Mouse (Mus musculus): ENCODE data around the gene Exosc7. TPM values are rescaled to one million over a fixed set of nuclear protein-coding genes. Genes with fewer than 3 reads are reported as not detected.

Exosc7 gene
- polyA plus RNA-seq, 1 experiment from 2014 or later: 106 TPM

GRCm38 (mm10) chr9:123148430-123148829, 35.4 kb downstream of the Exosc7 start:
- H3K4me2 ChIP-seq (ENCODE audit: low read depth, low read length): no peak overlapping the region
- DNase-seq (ENCODE audit: low spot score) (no peak), ATAC-seq (replicated peaks; ENCODE audit: insufficient number of reproducible peaks, low FRiP score, low TSS enrichment, low read depth) (no peak)
- no peak overlapping the region for H3K4me3 ChIP-seq (ENCODE audit: low read depth, low read length)
- H3K27me3 ChIP-seq (ENCODE audit: control insufficient read depth, insufficient read depth, low read length): no peaks in the 10 kb centered on the region
- no peak overlapping the region for H3K27ac ChIP-seq (replicated peaks; ENCODE audit: low read depth, low read length)
- H3K36me3 ChIP-seq (replicated peaks; ENCODE audit: control insufficient read depth, insufficient read depth, low read depth, low read length): no peaks in the 10 kb centered on the region
- no peak overlapping the region for H3K9ac ChIP-seq (replicated peaks; ENCODE audit: low read length)
- no peaks in the 10 kb centered on the region for H3K4me1 ChIP-seq (ENCODE audit: control insufficient read depth, insufficient read depth, low read length)
- H3K9me3 ChIP-seq (replicated peaks; ENCODE audit: control insufficient read depth, low read length): no peaks in the 10 kb centered on the region
- WGBS: 91% methylated on average over 5 of the region's 5 CpGs

GRCm38 (mm10) chr9:123150241-123151020, 37.4 kb downstream of the Exosc7 start, which contains the start of gene Clec3b:
Gene Clec3b, plus strand, starts transcription at chr9:123150946.
- H3K4me3 ChIP-seq (ENCODE audit: low read depth, low read length): no peak within 1 kb of the TSS
- no peaks in the 10 kb centered on the region for H3K9me3 ChIP-seq (replicated peaks; ENCODE audit: control insufficient read depth, low read length)
- no peak within 1 kb of the TSS for H3K27ac ChIP-seq (replicated peaks; ENCODE audit: low read depth, low read length)
- 88% methylated on average over 5 of the region's 5 CpGs for WGBS
- DNase-seq (ENCODE audit: low spot score) (no peak), ATAC-seq (replicated peaks; ENCODE audit: insufficient number of reproducible peaks, low FRiP score, low TSS enrichment, low read depth) (no peak)
- H3K4me2 ChIP-seq (ENCODE audit: low read depth, low read length): no peak within 1 kb of the TSS
- no peak within 1 kb of the TSS for H3K9ac ChIP-seq (replicated peaks; ENCODE audit: low read length)
- H3K4me1 ChIP-seq (ENCODE audit: control insufficient read depth, insufficient read depth, low read length): no peaks in the 10 kb centered on the region
- no peaks in the 10 kb centered on the region for H3K27me3 ChIP-seq (ENCODE audit: control insufficient read depth, insufficient read depth, low read length)
- H3K36me3 ChIP-seq (replicated peaks; ENCODE audit: control insufficient read depth, insufficient read depth, low read depth, low read length): no peaks in the 10 kb centered on the region

- H3K27me3 ChIP-seq (ENCODE audit: control insufficient read depth, insufficient read depth, low read length): no peaks in the 10 kb centered on the region
- H3K4me1 ChIP-seq (ENCODE audit: control insufficient read depth, insufficient read depth, low read length): no peaks in the 10 kb centered on the region
- WGBS: 58% methylated on average over 1 of the region's 1 CpGs
- H3K36me3 ChIP-seq (replicated peaks; ENCODE audit: control insufficient read depth, insufficient read depth, low read depth, low read length): no peaks in the 10 kb centered on the region
- no peaks in the 10 kb centered on the region for H3K9me3 ChIP-seq (replicated peaks; ENCODE audit: control insufficient read depth, low read length)
- ATAC-seq (replicated peaks; ENCODE audit: insufficient number of reproducible peaks, low FRiP score, low TSS enrichment, low read depth): no peak
- no peak overlapping the region for H3K27ac ChIP-seq (replicated peaks; ENCODE audit: low read depth, low read length)
- H3K4me2 ChIP-seq (ENCODE audit: low read depth, low read length): no peak overlapping the region
- H3K4me3 ChIP-seq (ENCODE audit: low read depth, low read length): no peak overlapping the region
- H3K9ac ChIP-seq (replicated peaks; ENCODE audit: low read length): no peak overlapping the region
- DNase-seq (ENCODE audit: low spot score): no peak
These were observed 38.5 kb downstream of the Exosc7 start for GRCm38 (mm10) chr9:123151561-123151960.

- no peak overlapping the region for H3K4me3 ChIP-seq (ENCODE audit: low read depth, low read length)
- H3K27me3 ChIP-seq (ENCODE audit: control insufficient read depth, insufficient read depth, low read length): no peaks in the 10 kb centered on the region
- no peaks in the 10 kb centered on the region for H3K4me1 ChIP-seq (ENCODE audit: control insufficient read depth, insufficient read depth, low read length)
- no peaks in the 10 kb centered on the region for H3K9me3 ChIP-seq (replicated peaks; ENCODE audit: control insufficient read depth, low read length)
- WGBS: 82% methylated on average over 3 of the region's 3 CpGs
- H3K4me2 ChIP-seq (ENCODE audit: low read depth, low read length): no peak overlapping the region
- DNase-seq (ENCODE audit: low spot score) (no peak), ATAC-seq (replicated peaks; ENCODE audit: insufficient number of reproducible peaks, low FRiP score, low TSS enrichment, low read depth) (no peak)
- H3K27ac ChIP-seq (replicated peaks; ENCODE audit: low read depth, low read length): no peak overlapping the region
- no peak overlapping the region for H3K9ac ChIP-seq (replicated peaks; ENCODE audit: low read length)
- H3K36me3 ChIP-seq (replicated peaks; ENCODE audit: control insufficient read depth, insufficient read depth, low read depth, low read length): no peaks in the 10 kb centered on the region
These were observed 39.0 kb downstream of the Exosc7 start for GRCm38 (mm10) chr9:123152026-123152425.

GRCm38 (mm10) chr9:123153121-123153520, 40.1 kb downstream of the Exosc7 start:
- whole genome bisulfite sequencing: 92% methylated on average over 2 of the region's 2 CpGs
- Histone ChIP-seq H3K4me3 (ENCODE audit: low read depth, low read length) (no peak overlapping the region), H3K36me3 (replicated peaks; ENCODE audit: control insufficient read depth, insufficient read depth, low read depth, low read length) (no peaks in the 10 kb centered on the region), H3K4me1 (ENCODE audit: control insufficient read depth, insufficient read depth, low read length) (no peaks in the 10 kb centered on the region), H3K4me2 (ENCODE audit: low read depth, low read length) (no peak overlapping the region), H3K9ac (replicated peaks; ENCODE audit: low read length) (no peak overlapping the region), H3K27me3 (ENCODE audit: control insufficient read depth, insufficient read depth, low read length) (no peaks in the 10 kb centered on the region), H3K9me3 (replicated peaks; ENCODE audit: control insufficient read depth, low read length) (no peaks in the 10 kb centered on the region), H3K27ac (replicated peaks; ENCODE audit: low read depth, low read length) (no peak overlapping the region)
- DNase-seq (ENCODE audit: low spot score) (no peak), ATAC-seq (replicated peaks; ENCODE audit: insufficient number of reproducible peaks, low FRiP score, low TSS enrichment, low read depth) (no peak)

GRCm38 (mm10) chr9:123156910-123157361, 43.9 kb downstream of the Exosc7 start:
- ATAC-seq (replicated peaks; ENCODE audit: insufficient number of reproducible peaks, low FRiP score, low TSS enrichment, low read depth) (0 out of 2 replicates have a peak, but pooled peaks have one; percentile 56), DNase-seq (ENCODE audit: low spot score) (peak; percentile 35)
- peak overlapping the region; percentile 32 for H3K4me2 ChIP-seq (ENCODE audit: low read depth, low read length)
- H3K4me3 ChIP-seq (ENCODE audit: low read depth, low read length): peak overlapping the region; percentile 12; the same call in 1 of the 2 replicates
- 32% methylated on average over 30 of the region's 30 CpGs for WGBS
- no peaks in the 10 kb centered on the region for H3K4me1 ChIP-seq (ENCODE audit: control insufficient read depth, insufficient read depth, low read length)
- H3K27me3 ChIP-seq (ENCODE audit: control insufficient read depth, insufficient read depth, low read length): no peaks in the 10 kb centered on the region
- H3K9ac ChIP-seq (replicated peaks; ENCODE audit: low read length): peak overlapping the region; percentile 44; the same call in 1 of the 2 replicates
- no peaks in the 10 kb centered on the region for H3K36me3 ChIP-seq (replicated peaks; ENCODE audit: control insufficient read depth, insufficient read depth, low read depth, low read length)
- H3K9me3 ChIP-seq (replicated peaks; ENCODE audit: control insufficient read depth, low read length): no peaks in the 10 kb centered on the region
- no peak overlapping the region for H3K27ac ChIP-seq (replicated peaks; ENCODE audit: low read depth, low read length)

GRCm38 (mm10) chr9:123157699-123158098, 44.7 kb downstream of the Exosc7 start:
- H3K4me1 ChIP-seq (ENCODE audit: control insufficient read depth, insufficient read depth, low read length): no peaks in the 10 kb centered on the region
- H3K4me2 ChIP-seq (ENCODE audit: low read depth, low read length): no peak overlapping the region
- no peak overlapping the region for H3K9ac ChIP-seq (replicated peaks; ENCODE audit: low read length)
- DNase-seq (ENCODE audit: low spot score) (no peak), ATAC-seq (replicated peaks; ENCODE audit: insufficient number of reproducible peaks, low FRiP score, low TSS enrichment, low read depth) (no peak)
- no peaks in the 10 kb centered on the region for H3K9me3 ChIP-seq (replicated peaks; ENCODE audit: control insufficient read depth, low read length)
- H3K36me3 ChIP-seq (replicated peaks; ENCODE audit: control insufficient read depth, insufficient read depth, low read depth, low read length): no peaks in the 10 kb centered on the region
- no peak overlapping the region for H3K27ac ChIP-seq (replicated peaks; ENCODE audit: low read depth, low read length)
- no peak overlapping the region for H3K4me3 ChIP-seq (ENCODE audit: low read depth, low read length)
- no peaks in the 10 kb centered on the region for H3K27me3 ChIP-seq (ENCODE audit: control insufficient read depth, insufficient read depth, low read length)

- WGBS: 58% methylated on average over 8 of the region's 8 CpGs
- Histone ChIP-seq H3K36me3 (replicated peaks; ENCODE audit: control insufficient read depth, insufficient read depth, low read depth, low read length) (no peaks in the 10 kb centered on the region), H3K4me2 (ENCODE audit: low read depth, low read length) (no peak overlapping the region), H3K27me3 (ENCODE audit: control insufficient read depth, insufficient read depth, low read length) (no peaks in the 10 kb centered on the region), H3K4me1 (ENCODE audit: control insufficient read depth, insufficient read depth, low read length) (no peaks in the 10 kb centered on the region), H3K4me3 (ENCODE audit: low read depth, low read length) (no peak overlapping the region), H3K9me3 (replicated peaks; ENCODE audit: control insufficient read depth, low read length) (no peaks in the 10 kb centered on the region), H3K27ac (replicated peaks; ENCODE audit: low read depth, low read length) (no peak overlapping the region), H3K9ac (replicated peaks; ENCODE audit: low read length) (no peak overlapping the region)
- peak; percentile 59 for DNase-seq (ENCODE audit: low spot score)
- no peak for ATAC-seq (replicated peaks; ENCODE audit: insufficient number of reproducible peaks, low FRiP score, low TSS enrichment, low read depth)
These were observed 45.3 kb downstream of the Exosc7 start for GRCm38 (mm10) chr9:123158125-123158836.

Data from embryonic facial prominence, embryonic 11.5 days (tissue).